Mouse (Mus musculus): ENCODE measurements around the gene 2810459M11Rik.
A peak's percentile ranks its signal among the peaks of the same experiment; 100 is the strongest.
"Not testable (repeated sequence)": the region's sequence is repeated elsewhere in the genome, so short reads cannot be mapped to it uniquely, and the experiment has no call there.

Gene 2810459M11Rik

DNA sequence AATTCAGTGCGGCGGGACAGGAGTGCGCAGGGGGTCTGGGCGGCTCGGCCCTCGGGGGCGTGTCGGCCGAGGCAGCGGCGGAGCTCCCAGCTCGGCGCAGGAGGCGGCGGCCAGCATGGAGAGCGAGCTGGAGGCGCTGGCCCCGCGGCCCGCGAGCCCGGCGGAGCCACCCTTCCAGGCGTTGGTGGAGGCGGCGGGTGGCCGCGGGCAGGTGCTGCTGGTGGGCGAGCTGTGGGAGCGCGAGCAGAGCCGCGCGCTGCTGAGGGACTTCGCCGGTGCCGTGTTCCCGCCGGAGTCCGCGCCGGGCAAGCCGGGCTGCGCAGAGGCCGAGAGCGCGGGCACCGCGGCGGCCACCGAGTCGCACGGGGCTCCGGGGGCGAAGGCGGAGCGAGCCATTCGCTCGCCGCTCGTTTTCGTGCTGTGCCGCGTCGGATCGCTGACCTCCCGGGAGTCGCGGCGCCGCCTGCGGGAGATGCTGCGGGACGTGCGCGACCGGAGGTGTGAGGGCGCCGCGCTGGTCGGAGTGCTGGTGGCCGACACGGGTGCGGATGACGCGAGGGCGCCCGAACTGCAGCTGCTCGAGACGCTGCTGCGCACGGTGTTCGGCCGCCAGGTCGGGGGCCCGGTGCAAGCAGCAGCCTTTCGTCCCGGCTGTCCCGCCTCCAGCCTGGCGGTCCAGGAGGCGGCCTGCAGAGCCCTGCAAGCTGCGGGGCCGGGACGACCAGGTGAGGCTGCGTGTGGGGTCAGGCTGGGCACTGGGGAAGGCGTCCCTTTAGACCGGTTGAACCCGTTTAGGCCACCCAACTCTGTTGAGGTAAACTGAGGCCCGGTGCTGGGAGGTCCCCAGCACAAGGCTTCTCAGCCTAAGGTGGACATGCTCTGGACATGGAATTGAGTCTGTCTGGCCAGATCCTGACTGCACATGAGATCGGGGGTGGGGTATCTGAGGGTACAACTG is at the start of gene 2810459M11Rik:
Gene 2810459M11Rik, plus strand, starts transcription at position 16 of the 958 bp plus-strand sequence.
- DNase-seq (ENCODE audit: low spot score in 2 of 2) = no peak

DNA sequence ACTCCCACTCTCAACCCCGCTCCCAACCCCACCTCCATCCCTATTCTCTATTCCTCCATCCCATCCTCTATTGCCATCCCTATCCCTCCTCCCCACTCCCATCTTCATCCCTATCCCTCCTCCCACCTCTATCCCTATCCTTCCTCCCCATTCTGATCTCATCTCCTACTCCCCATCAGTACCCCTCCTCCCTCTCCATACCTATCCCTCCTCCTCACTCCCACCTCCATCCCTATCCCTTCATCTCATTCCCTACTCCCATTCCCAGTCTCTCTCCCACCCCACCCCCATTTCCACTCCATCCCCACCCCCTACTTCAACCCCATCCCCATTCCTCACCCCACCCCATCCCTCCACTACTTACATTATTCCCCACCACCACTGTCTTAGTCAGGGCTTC is 48.4 kb upstream of the 2810459M11Rik start:
- DNase-seq (ENCODE audit: low spot score in 2 of 2) = no peak

DNA sequence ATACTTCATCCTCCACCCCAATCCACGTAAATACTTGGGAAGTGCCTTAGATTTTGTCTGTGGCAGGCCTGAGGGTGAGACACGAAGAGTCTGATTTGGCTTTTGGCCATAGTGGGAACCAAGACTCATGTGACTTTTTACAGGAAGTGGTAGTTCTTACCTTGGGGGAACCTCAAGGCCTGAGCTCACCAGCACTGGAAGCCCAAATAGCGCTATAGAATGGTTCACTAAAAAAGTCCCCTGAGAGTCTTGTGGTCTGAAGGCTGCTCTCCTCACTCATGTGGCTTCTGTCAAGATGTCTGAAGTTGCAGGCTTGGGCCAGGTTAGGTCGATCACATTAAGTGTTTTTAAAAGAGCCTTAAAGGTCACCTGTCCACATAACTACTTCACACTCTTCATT is 47.7 kb upstream of the 2810459M11Rik start:
- no peak for DNase-seq (ENCODE audit: low spot score in 2 of 2)

DNA sequence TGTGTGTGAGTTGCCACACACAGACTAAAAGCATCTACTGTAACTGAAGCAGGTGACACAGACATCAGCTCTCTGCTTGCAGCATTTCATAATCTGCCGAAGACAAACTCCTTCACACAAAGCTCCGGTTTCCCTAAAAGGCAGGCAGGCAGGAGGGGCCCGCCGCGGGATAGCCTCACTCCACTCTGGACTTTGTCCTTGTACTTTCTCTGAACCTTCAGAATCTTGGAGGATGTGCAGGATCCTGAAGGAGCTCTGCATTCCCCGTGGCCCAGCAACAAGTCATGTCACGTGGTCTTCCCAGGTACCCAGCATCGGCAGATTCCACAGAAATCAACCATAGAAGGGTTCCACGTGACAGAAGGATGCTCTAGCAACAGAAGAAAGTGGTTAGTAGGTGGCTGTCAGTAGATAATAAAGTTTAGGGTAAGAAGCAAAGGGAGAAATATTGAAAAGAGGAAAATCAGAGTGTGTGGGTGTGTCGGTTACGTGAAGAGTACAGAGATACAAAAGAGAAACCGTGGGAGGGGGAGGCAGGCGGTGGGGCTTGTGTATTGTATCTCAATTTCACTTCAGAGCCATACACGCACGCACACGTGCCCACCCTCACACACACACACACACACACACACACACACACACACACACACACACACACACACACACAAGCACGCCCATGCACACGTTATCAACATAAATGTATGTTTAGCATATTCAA is 45.7 kb upstream of the 2810459M11Rik start:
- DNase-seq (ENCODE audit: low spot score in 2 of 2) = no peak

DNA sequence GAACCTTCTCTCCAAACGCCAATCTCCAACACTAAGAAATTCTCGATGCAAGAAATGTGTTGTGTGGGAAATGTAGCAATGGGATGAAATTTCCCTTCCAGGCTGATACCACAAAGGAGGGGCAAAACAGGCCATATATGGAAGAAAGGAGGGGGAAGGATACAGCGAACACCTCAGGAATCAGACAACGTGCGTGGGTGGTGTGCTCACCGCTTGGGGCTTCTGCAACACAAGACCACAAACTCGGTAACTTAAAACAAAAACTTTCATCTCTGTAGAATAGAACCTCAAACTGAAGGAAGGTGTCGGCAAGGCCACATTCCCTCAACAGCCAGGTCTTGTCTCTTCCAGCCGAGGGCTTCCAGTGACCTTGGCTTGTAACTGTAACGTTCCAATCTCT is 40.1 kb upstream of the 2810459M11Rik start:
- no peak for DNase-seq (ENCODE audit: low spot score in 2 of 2)

DNA sequence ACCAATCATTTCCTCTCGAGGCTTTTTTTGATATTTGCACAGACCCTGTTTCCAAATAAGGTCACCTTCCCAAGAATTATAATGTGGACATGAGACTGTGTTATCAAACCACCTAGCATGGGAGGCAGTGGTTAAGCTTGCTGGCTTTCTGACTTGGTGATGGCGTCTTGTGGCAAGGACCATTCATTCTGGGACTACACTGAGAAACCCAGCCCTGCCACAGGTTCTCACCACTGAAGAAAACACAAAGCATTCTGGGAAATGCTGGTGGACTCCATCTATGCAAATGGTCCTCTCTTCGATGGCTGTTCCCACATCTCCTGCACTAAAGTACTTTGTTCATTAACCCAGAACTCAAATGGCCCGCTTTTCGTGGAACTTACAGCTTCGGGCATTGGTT is 39.6 kb upstream of the 2810459M11Rik start:
- DNase-seq (ENCODE audit: low spot score in 2 of 2) = no peak

DNA sequence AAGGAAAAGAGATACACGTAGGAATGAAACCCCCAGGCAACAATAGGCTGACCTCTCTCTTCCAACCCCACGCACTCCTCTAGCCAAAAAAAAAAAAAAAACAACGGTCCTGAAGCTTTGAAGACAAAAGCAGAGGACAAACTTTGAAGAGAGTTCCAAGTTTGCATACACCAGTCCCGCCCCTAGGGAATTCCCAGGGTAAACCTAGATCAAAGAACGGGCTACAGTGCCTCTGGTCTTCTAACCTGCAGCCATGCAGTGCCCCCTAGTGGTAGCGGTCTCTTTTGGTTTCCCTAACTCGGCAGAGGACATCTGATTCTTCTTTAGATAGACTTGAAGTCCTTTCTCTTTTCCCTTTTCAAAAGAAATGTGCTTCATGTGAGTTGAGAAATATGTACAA is 37.9 kb upstream of the 2810459M11Rik start:
- DNase-seq (ENCODE audit: low spot score in 2 of 2) = peak; percentile 77 to 95

DNA sequence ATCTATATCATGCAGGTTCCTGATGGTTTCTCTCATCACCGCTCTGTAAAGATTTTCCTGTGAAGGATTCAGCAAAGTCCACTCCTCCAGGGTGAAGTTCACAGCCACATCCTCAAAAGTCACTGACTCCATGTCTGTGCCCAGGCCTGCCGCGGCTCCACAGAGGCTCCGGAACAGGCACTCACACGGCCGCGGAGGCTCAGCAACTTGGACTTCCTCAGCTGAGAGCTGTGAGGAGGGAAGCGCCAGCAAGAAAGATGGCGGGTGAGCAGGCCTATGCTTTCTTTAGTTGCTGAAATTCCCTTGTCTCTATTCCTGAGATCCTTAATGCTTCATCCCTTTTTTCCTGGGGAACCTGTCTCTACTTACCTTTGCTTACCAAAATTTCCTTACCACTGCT is 29.9 kb upstream of the 2810459M11Rik start:
- not testable (repeated sequence) for DNase-seq (ENCODE audit: low spot score in 2 of 2)

DNA sequence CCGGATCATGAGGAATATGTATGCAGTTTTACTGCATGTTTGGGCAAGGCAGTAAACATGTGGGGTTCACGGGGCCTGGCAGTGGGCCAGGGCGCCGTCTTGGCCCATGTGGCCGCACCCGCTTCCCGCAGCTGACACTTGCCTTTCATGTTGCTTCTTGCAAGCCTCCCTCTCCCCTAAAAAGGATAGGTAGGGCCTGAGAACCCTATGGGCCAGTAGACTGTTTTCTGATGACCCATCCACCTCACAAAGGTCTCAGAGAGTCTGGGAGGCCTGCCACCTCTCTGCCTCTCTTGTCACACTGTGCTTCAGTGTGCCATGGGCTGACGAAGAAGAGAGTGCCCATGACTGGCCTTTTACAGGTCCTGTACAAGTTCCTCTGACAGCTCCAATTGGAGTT is 29.1 kb upstream of the 2810459M11Rik start, which contains the start of gene Spata3:
Gene Spata3, plus strand, starts transcription at position 301 of the 400 bp plus-strand sequence.
- no peak for DNase-seq (ENCODE audit: low spot score in 2 of 2)

DNA sequence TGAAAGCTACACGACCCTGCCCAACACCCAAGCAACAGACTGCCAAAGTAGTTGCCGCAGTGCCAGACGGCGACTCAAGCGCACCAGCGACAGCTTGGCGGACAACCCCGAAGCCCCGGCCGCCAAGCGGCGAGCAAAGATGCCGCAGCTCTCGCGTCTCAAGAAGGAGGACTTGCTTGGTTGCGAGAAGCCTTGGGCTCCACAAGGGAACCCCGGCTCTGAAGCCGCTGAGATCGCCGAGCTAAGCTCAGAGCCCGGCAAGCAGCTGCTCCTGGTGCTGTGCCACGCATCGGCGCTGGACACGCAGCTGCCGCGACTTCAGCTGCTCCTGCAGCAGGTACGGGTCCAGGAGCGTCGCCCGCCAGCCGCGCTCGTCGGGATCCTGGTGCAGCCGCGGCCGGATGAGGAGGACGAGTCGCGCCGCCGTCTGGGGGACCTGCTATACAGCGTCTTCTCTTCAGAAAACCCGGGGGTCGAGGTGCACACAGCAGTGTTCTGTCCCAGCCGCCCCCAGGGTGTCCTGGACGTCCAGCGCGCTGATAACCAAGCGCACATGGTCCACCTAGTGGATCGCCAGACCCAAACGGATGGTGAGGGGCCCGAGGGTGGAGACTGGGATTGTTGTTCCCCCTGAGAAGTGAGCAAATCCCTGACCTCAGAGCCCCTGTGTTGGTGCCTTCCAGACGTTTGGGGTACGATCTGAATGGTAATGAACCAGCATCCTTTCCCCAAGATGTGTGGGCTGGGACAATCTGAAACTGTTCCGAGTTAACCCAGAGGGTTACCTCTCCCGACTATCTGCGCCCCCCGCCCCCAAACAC is 27.2 kb upstream of the 2810459M11Rik start:
- peak; percentile 57 to 67 for DNase-seq (ENCODE audit: low spot score in 2 of 2)

DNA sequence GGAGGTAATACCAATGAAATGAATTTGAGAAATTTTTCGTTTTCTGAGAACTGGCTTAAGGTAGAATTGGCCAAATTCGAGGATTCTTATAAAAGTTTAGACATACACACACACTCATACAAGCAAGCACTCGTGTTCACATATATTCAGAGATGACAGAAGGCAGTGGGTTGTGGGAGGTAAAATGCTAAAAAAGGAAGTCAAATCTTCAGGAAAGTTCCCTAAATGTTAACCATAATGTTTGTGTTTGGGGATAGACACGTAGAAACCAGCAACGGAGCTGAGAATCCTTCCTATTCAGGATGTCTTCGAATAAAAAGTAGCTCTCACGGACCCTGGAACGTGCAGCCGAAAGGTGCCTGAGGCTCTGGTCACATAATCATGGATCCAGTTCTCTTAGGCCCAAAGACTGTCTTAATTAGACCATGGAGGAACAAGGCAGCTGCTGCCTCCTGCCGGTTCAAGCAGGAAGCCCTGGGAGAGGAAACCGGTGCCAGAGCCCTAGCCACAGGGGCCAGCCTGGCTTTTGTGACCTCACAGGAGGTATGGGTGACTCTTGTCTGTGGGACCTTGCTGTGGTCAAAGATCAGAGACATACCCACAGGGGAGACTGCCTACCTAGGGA is 24.2 kb upstream of the 2810459M11Rik start:
- DNase-seq (ENCODE audit: low spot score in 2 of 2) = peak in 1 of 2 experiments; percentile 33

DNA sequence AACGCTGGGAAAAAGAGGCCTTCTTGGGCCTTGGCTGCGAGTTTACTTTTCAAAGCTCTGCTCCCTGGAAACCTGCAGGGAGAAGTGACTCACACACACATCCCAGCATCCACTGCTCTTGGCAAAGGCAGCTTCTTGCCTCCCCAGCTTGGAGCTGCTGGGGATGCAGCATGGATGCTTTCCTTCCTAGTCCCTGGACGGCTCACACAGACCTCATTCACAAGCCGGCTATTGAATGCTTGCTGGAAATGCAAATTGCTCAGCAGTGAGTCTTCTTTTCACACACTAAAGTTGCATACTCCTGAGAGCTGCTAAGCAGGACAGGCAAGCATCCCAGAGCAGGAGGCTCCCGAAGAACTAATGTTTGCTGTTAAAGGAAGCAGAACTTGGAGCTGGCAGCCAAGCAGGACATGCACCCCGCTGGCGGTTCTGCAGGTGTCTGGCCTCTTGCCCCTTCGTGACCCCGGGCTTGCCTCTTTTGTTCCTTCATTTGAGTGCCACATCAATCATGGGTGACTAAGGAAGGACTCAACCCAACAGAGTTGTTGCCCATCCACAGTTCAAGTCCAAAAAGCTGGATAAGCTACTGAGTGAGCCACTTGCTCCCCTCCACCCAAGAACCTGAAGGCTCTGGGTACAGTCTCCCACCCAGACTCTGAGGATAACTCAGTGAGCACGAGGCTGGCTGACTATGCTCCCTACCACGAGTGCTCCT is 13.2 kb upstream of the 2810459M11Rik start:
- DNase-seq (ENCODE audit: low spot score in 2 of 2) = peak; percentile 46 to 75

DNA sequence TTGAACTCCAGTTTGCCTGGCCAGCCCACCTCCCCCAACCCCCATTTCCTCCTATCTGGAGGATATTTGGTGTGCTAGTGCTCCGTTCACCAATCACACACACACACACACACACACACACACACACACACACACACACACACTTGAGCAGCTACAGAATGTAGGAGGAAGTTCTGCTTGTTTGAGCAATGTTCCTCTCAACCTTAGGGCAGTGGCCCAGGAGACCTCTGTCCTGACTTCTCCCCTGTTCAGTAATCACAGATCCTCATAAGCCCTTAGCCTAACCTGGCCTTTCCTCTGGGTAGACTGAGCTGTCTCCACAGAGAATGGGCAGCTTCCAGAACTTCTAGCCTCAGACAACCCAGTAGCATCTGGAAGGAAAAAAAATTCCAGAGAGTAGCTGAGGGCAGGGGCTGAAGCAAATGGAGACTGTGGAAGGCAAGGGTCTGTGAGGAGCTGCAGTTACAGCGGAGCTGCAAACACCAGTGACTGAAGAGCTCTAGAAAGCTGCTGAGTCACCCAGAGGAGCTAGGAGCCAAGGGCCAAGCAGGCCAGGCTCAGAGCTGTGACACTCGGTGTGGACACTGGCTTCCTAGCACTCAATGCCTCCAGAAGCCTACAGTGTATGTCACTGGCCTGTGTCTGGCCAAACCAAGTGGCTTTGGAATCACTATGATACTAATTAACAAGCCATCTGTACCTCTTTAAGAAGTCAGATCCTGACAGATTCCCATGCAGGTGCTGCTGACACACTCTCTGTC is 7.3 kb upstream of the 2810459M11Rik start:
- no peak for DNase-seq (ENCODE audit: low spot score in 2 of 2)

DNA sequence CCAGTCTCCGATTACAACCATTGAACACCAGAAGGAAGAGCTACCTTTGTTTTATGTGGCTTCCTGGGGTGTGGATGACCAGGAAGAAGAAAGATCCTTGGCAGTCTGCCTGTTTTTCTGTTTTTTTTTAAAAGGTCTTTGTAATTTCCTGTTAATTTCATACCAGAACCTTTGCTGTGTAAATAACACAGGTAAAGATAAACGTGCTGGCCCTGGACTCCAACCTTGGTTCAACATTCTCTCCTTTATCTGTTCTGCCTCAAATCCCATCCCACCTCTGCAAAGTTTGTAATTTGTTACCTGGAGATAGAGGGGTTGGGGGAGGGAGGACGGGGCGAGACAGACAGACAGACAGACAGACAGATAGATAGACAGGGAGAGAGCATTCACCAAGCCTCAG is 5.5 kb upstream of the 2810459M11Rik start:
- no peak for DNase-seq (ENCODE audit: low spot score in 2 of 2)

DNA sequence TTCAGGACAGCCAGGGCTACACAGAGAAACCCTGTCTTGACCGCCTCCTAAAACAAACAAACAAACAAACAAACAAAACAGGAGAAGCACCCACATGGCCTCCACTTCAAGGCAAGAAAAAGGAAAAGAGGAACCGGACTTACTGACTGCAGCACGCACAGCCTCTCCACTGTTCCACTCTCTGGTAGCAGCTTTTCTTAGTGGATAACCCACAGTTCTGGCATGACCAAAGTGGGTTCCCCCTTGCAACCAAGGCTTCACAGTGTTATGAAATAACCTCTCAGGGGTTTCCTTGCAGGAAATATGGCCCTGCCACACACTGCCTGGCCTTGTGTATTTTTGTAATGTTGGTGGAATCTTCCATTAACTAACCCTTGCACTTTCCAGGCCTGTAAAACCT is 4.8 kb upstream of the 2810459M11Rik start:
- DNase-seq (ENCODE audit: low spot score in 2 of 2) = no peak

DNA sequence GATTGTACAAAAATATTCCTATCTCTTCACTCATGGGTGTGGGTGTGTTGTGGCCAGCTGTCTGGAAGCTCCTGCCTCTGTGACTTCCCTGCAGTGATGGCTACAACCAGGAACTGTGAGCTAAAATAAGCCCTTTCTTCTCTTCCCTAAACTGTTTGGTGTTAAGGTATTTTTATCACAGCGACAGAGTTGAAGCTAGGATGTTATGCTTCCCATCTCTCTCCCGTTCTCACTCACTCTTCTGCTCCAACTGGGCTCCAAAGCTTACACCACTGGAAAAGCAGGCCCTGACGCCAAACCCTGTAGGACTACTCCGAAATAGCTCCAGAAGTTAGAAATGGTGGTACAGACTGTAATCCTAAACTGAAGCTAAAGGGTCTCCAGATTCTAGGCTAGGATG is 607 bp upstream of the 2810459M11Rik start:
- no peak for DNase-seq (ENCODE audit: low spot score in 2 of 2)

DNA sequence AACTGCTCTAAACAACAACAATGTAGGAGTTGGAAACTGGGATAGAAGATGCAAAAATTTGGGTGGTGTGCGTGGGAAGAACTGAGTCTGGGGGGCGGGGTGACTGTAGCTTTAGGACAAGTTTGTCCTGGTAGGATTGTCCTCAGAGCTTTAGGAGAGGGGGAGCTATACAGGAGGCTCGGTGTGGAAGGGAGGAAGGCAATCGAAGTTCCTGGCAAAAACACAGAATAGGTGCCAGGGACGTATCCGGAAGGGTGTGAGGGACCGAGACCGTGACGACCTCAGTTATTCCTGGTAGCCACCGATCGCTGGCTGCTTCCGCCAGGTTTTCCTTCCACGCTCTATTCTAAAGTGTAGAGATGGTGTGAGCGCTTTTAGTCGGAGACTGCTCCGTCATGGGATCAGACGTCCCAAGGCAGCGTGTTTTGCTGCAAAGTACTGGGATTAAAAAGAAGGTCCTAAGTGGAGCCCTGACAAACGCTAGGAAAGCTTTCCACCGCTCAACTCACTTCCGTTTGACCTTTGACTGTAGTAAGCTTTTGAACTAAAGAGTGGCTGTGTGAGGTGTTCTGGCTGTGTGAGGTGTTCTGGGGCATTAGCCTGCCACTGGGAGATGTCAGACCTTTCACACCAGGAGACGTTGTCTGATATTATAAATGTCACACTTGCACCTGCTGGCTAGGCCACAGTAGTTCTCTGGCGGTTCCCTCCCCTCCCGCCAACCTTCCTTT is 1.3 kb downstream of the 2810459M11Rik start:
- no peak for DNase-seq (ENCODE audit: low spot score in 2 of 2)

DNA sequence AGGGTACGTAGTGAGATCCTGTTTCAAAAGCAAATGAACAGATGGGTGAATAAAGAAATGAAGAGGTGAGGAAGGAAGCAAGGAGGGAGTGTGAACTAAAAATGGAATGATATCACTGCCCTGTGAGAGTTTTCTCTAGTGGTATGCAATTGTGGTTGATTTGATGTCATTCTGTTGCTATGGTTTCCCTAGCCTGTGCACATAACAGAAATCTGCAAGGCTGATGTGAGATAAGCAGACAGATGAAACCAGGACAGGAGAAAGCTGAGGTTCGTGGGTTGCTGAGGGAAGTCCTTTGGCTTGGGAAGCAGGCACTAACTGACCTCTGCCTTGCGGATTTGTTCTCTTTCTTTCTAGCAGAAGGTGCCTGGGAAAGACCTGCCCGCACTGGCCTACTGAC is 2.6 kb downstream of the 2810459M11Rik start:
- no peak for DNase-seq (ENCODE audit: low spot score in 2 of 2)

DNA sequence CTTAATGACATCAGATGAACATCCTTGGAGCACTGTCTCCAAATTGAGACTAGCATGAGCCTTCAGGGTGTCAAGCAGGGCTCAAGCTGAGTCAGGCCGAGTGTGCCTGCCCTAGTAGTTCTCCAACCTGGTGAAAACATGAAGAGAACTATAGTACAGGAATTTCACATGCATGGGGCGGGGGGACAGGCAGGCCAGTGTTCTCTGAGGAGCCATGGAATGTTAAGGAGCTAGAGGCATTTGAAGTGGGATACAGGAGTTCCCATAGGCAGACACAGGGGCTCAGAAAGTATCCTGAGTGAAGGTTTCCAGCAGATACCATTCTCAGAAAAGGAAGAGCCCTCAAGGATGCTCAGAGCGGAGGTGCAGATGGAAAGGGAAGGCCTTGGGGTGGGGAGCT is 3.1 kb downstream of the 2810459M11Rik start:
- no peak for DNase-seq (ENCODE audit: low spot score in 2 of 2)
